Mouse (Mus musculus): Measurements from ENCODE around the gene Slfn5. TPM values are rescaled to one million over a fixed set of nuclear protein-coding genes. Genes with fewer than 3 reads are reported as not detected.
"Not testable (repeated sequence)": the region's sequence is repeated elsewhere in the genome, so short reads cannot be mapped to it uniquely, and the experiment has no call there.

Slfn5 gene
- total RNA-seq, 1 experiment, result 9.4 TPM

GRCm38 (mm10) chr11:82973916-82974315 lies 22.8 kb downstream of the Slfn5 start:
- DNase-seq (ENCODE audit: low read depth, low spot score), result no peak
- no peaks in the 10 kb centered on the region for H3K9me3 ChIP-seq (ENCODE audit: control insufficient read depth, insufficient read depth, low read depth, low read length)
- H3K9ac ChIP-seq (ENCODE audit: insufficient read depth, low read depth, low read length, poor library complexity, severe bottlenecking), result no peak overlapping the region
- TF ChIP-seq HCFC1 (IDR thresholded peaks at IDR 0.05; ENCODE audit: borderline replicate concordance, insufficient read depth, low read length) (no peak), ZNF384 (IDR thresholded peaks at IDR 0.05; ENCODE audit: low read depth, low read length) (no peak), CHD2 (IDR thresholded peaks at IDR 0.05; ENCODE audit: low read depth, low read length) (no peak), MAFK (IDR thresholded peaks at IDR 0.05; ENCODE audit: insufficient read depth, low read depth, low read length) (no peak), ZC3H11A (IDR thresholded peaks at IDR 0.05; ENCODE audit: borderline replicate concordance, low read depth, low read length) (no peak)
- 0 out of 4 replicates have a peak, but pooled peaks cover 0 to 1% of the 10 kb centered on the region in 2 experiments for H3K4me1 ChIP-seq (ENCODE audit: control insufficient read depth in 2 of 2, insufficient read depth in 2 of 2, low read length in 2 of 2, poor library complexity in 1 of 2)
- H3K36me3 ChIP-seq (ENCODE audit: control insufficient read depth, insufficient read depth, low read length, poor library complexity, severe bottlenecking), result no peaks in the 10 kb centered on the region
- no peak overlapping the region for H3K27ac ChIP-seq (ENCODE audit: insufficient read depth, low read depth, low read length, poor library complexity, severe bottlenecking)
- in situ Hi-C loops (cut with MboI; ENCODE audit: low sequenced_read_pairs in 2 of 2, unreplicated experiment in 2 of 2), result no loop called here
- no peak overlapping the region for H3K4me3 ChIP-seq (ENCODE audit: insufficient read depth in 1 of 2, low read depth in 1 of 2, low read length in 2 of 2, poor library complexity in 1 of 2, severe bottlenecking in 1 of 2)

- H3K4me1 ChIP-seq (ENCODE audit: control insufficient read depth in 2 of 2, insufficient read depth in 2 of 2, low read length in 2 of 2, poor library complexity in 1 of 2); H3K9me3 ChIP-seq (ENCODE audit: control insufficient read depth, insufficient read depth, low read depth, low read length); H3K4me3 ChIP-seq (ENCODE audit: insufficient read depth in 1 of 2, low read depth in 1 of 2, low read length in 2 of 2, poor library complexity in 1 of 2, severe bottlenecking in 1 of 2); in situ Hi-C loops (cut with MboI; ENCODE audit: low sequenced_read_pairs in 2 of 2, unreplicated experiment in 2 of 2); DNase-seq (ENCODE audit: low read depth, low spot score); H3K36me3 ChIP-seq (ENCODE audit: control insufficient read depth, insufficient read depth, low read length, poor library complexity, severe bottlenecking); H3K27ac ChIP-seq (ENCODE audit: insufficient read depth, low read depth, low read length, poor library complexity, severe bottlenecking); H3K9ac ChIP-seq (ENCODE audit: insufficient read depth, low read depth, low read length, poor library complexity, severe bottlenecking): not testable (repeated sequence)
Observed at GRCm38 (mm10) chr11:82982409-82982808, 31.3 kb downstream of the Slfn5 start.

- no peaks in the 10 kb centered on the region; the same call in 1 of the 2 replicates for H3K36me3 ChIP-seq (ENCODE audit: control insufficient read depth, insufficient read depth, low read length, poor library complexity, severe bottlenecking)
- TF ChIP-seq HCFC1 (IDR thresholded peaks at IDR 0.05; ENCODE audit: borderline replicate concordance, insufficient read depth, low read length) (no peak), CHD2 (IDR thresholded peaks at IDR 0.05; ENCODE audit: low read depth, low read length) (no peak), ZNF384 (IDR thresholded peaks at IDR 0.05; ENCODE audit: low read depth, low read length) (no peak), MAFK (IDR thresholded peaks at IDR 0.05; ENCODE audit: insufficient read depth, low read depth, low read length) (no peak), ZC3H11A (IDR thresholded peaks at IDR 0.05; ENCODE audit: borderline replicate concordance, low read depth, low read length) (no peak)
- no peak overlapping the region for H3K9ac ChIP-seq (ENCODE audit: insufficient read depth, low read depth, low read length, poor library complexity, severe bottlenecking)
- H3K4me1 ChIP-seq (ENCODE audit: control insufficient read depth in 2 of 2, insufficient read depth in 2 of 2, low read length in 2 of 2, poor library complexity in 1 of 2), result peaks cover 0 to 2% of the 10 kb centered on the region in 2 experiments; a peak in 1 of 4 replicates
- no peak overlapping the region for H3K4me3 ChIP-seq (ENCODE audit: insufficient read depth in 1 of 2, low read depth in 1 of 2, low read length in 2 of 2, poor library complexity in 1 of 2, severe bottlenecking in 1 of 2)
- DNase-seq (ENCODE audit: low read depth, low spot score), result no peak
- in situ Hi-C loops (cut with MboI; ENCODE audit: low sequenced_read_pairs in 2 of 2, unreplicated experiment in 2 of 2), result no loop called here
- H3K9me3 ChIP-seq (ENCODE audit: control insufficient read depth, insufficient read depth, low read depth, low read length), result no peaks in the 10 kb centered on the region
- no peak overlapping the region for H3K27ac ChIP-seq (ENCODE audit: insufficient read depth, low read depth, low read length, poor library complexity, severe bottlenecking)
Observed at GRCm38 (mm10) chr11:82983193-82983592, 32.0 kb downstream of the Slfn5 start.

GRCm38 (mm10) chr11:82987621-82988020 lies 36.5 kb downstream of the Slfn5 start:
- Histone ChIP-seq H3K36me3 (ENCODE audit: control insufficient read depth, insufficient read depth, low read length, poor library complexity, severe bottlenecking) (no peaks in the 10 kb centered on the region; the same call in 1 of the 2 replicates), H3K9ac (ENCODE audit: insufficient read depth, low read depth, low read length, poor library complexity, severe bottlenecking) (no peak overlapping the region), H3K4me1 (ENCODE audit: control insufficient read depth in 2 of 2, insufficient read depth in 2 of 2, low read length in 2 of 2, poor library complexity in 1 of 2) (peaks cover 2 to 12% of the 10 kb centered on the region in 2 experiments; a peak in 1 of 4 replicates), H3K9me3 (ENCODE audit: control insufficient read depth, insufficient read depth, low read depth, low read length) (no peaks in the 10 kb centered on the region), H3K27ac (ENCODE audit: insufficient read depth, low read depth, low read length, poor library complexity, severe bottlenecking) (no peak overlapping the region), H3K4me3 (ENCODE audit: insufficient read depth in 1 of 2, low read depth in 1 of 2, low read length in 2 of 2, poor library complexity in 1 of 2, severe bottlenecking in 1 of 2) (no peak overlapping the region)
- in situ Hi-C loops (cut with MboI; ENCODE audit: low sequenced_read_pairs in 2 of 2, unreplicated experiment in 2 of 2), result no loop called here
- DNase-seq (ENCODE audit: low read depth, low spot score), result no peak
- TF ChIP-seq CHD2 (IDR thresholded peaks at IDR 0.05; ENCODE audit: low read depth, low read length) (no peak), ZC3H11A (IDR thresholded peaks at IDR 0.05; ENCODE audit: borderline replicate concordance, low read depth, low read length) (no peak), MAFK (IDR thresholded peaks at IDR 0.05; ENCODE audit: insufficient read depth, low read depth, low read length) (no peak), HCFC1 (IDR thresholded peaks at IDR 0.05; ENCODE audit: borderline replicate concordance, insufficient read depth, low read length) (no peak), ZNF384 (IDR thresholded peaks at IDR 0.05; ENCODE audit: low read depth, low read length) (no peak)

- Histone ChIP-seq H3K4me1 (ENCODE audit: control insufficient read depth in 2 of 2, insufficient read depth in 2 of 2, low read length in 2 of 2, poor library complexity in 1 of 2) (peaks cover 4 to 14% of the 10 kb centered on the region in 2 experiments; a peak in 2 of 4 replicates), H3K4me3 (ENCODE audit: insufficient read depth in 1 of 2, low read depth in 1 of 2, low read length in 2 of 2, poor library complexity in 1 of 2, severe bottlenecking in 1 of 2) (peak overlapping the region in 1 of 2 experiments; percentile 23; a peak in 1 of 4 replicates), H3K27ac (ENCODE audit: insufficient read depth, low read depth, low read length, poor library complexity, severe bottlenecking) (no peak overlapping the region), H3K9ac (ENCODE audit: insufficient read depth, low read depth, low read length, poor library complexity, severe bottlenecking) (peak overlapping the region; percentile 48; the same call in 1 of the 2 replicates), H3K36me3 (ENCODE audit: control insufficient read depth, insufficient read depth, low read length, poor library complexity, severe bottlenecking) (no peaks in the 10 kb centered on the region; the same call in 1 of the 2 replicates), H3K9me3 (ENCODE audit: control insufficient read depth, insufficient read depth, low read depth, low read length) (no peaks in the 10 kb centered on the region)
- DNase-seq (ENCODE audit: low read depth, low spot score), result no peak
- TF ChIP-seq ZNF384 (IDR thresholded peaks at IDR 0.05; ENCODE audit: low read depth, low read length), result no peak
- TF ChIP-seq ZC3H11A (IDR thresholded peaks at IDR 0.05; ENCODE audit: borderline replicate concordance, low read depth, low read length), result no peak
- no peak for TF ChIP-seq CHD2 (IDR thresholded peaks at IDR 0.05; ENCODE audit: low read depth, low read length)
- TF ChIP-seq HCFC1 (IDR thresholded peaks at IDR 0.05; ENCODE audit: borderline replicate concordance, insufficient read depth, low read length), result no peak
- TF ChIP-seq MAFK (IDR thresholded peaks at IDR 0.05; ENCODE audit: insufficient read depth, low read depth, low read length), result no peak
- in situ Hi-C loops (cut with MboI; ENCODE audit: low sequenced_read_pairs in 2 of 2, unreplicated experiment in 2 of 2), result no loop called here
Observed at GRCm38 (mm10) chr11:82989357-82989756, 38.2 kb downstream of the Slfn5 start.

- H3K4me3 ChIP-seq (ENCODE audit: insufficient read depth in 1 of 2, low read depth in 1 of 2, low read length in 2 of 2, poor library complexity in 1 of 2, severe bottlenecking in 1 of 2), result 0 out of 4 replicates have a peak overlapping the region, but pooled peaks of 1 of the 2 experiments have one; percentile 26
- in situ Hi-C loops (cut with MboI; ENCODE audit: low sequenced_read_pairs in 2 of 2, unreplicated experiment in 2 of 2); H3K27ac ChIP-seq (ENCODE audit: insufficient read depth, low read depth, low read length, poor library complexity, severe bottlenecking); H3K9me3 ChIP-seq (ENCODE audit: control insufficient read depth, insufficient read depth, low read depth, low read length); H3K36me3 ChIP-seq (ENCODE audit: control insufficient read depth, insufficient read depth, low read length, poor library complexity, severe bottlenecking); DNase-seq (ENCODE audit: low read depth, low spot score): not testable (repeated sequence)
- peaks cover 4 to 14% of the 10 kb centered on the region in 2 experiments; a peak in 2 of 4 replicates for H3K4me1 ChIP-seq (ENCODE audit: control insufficient read depth in 2 of 2, insufficient read depth in 2 of 2, low read length in 2 of 2, poor library complexity in 1 of 2)
- peak overlapping the region; percentile 33; the same call in 1 of the 2 replicates for H3K9ac ChIP-seq (ENCODE audit: insufficient read depth, low read depth, low read length, poor library complexity, severe bottlenecking)
Observed at GRCm38 (mm10) chr11:82990612-82991385, 39.6 kb downstream of the Slfn5 start.

Measured in ES-E14 (cell line).